Mouse (Mus musculus) limb, embryonic 11.5 days (tissue): ENCODE results near the gene Slc5a4b. TPM values are rescaled to one million over a fixed set of nuclear protein-coding genes. Genes with fewer than 3 reads are reported as not detected.

Experiments
- ATAC-seq: fragments of 200-750 bp; cut with Nextera tagmentation; 2 replicates; pipeline ENCODE4 v1.8.0; 2017; ENCODE audit warnings: low read depth; ENCODE audit not compliant: insufficient number of reproducible peaks, low FRiP score, low TSS enrichment
- DNase-seq: peaks from one replicate; pipeline ENCODE4 v3.0.0-alpha.2; 2015; ENCODE audit warnings: low spot score
- H3K27ac ChIP-seq: fragments of 300-500 bp; sonication (generic); replicated peaks from 2 replicates; pipeline ENCODE4 v1.5.1; 2014; ENCODE audit warnings: low read depth, mild to moderate bottlenecking, low read length
- H3K27me3 ChIP-seq: fragments of 300-500 bp; sonication (generic); 2 replicates; pipeline ENCODE4 v1.6.1; 2014; ENCODE audit warnings: mild to moderate bottlenecking, low read length, mixed read lengths; ENCODE audit not compliant: control insufficient read depth, insufficient read depth
- H3K36me3 ChIP-seq: fragments of 300-500 bp; sonication (generic); 2 replicates; pipeline ENCODE4 v1.6.1; 2014; ENCODE audit warnings: mild to moderate bottlenecking, low read length, moderate library complexity, mixed read lengths; ENCODE audit not compliant: control insufficient read depth, insufficient read depth
- H3K4me1 ChIP-seq: fragments of 300-500 bp; sonication (generic); 2 replicates; pipeline ENCODE4 v1.6.1; 2014; ENCODE audit warnings: low read length, mixed read lengths; ENCODE audit not compliant: control insufficient read depth, insufficient read depth
- H3K4me2 ChIP-seq: fragments of 300-500 bp; sonication (generic); 2 replicates; pipeline ENCODE4 v1.6.1; 2014; ENCODE audit warnings: low read depth, mild to moderate bottlenecking, moderate library complexity; ENCODE audit not compliant: severe bottlenecking
- H3K4me3 ChIP-seq: fragments of 300-500 bp; sonication (generic); 2 replicates; pipeline ENCODE4 v1.5.1; 2014; ENCODE audit warnings: low read depth, low read length
- H3K9ac ChIP-seq: fragments of 300-500 bp; sonication (generic); 2 replicates; pipeline ENCODE4 v1.6.1; 2014; ENCODE audit warnings: mild to moderate bottlenecking, low read length
- H3K9me3 ChIP-seq: fragments of 300-500 bp; sonication (generic); 2 replicates; pipeline ENCODE4 v1.6.1; 2016; ENCODE audit warnings: low read length; ENCODE audit not compliant: control insufficient read depth
- WGBS: fragments of 180-500 bp; shearing (Covaris S2); extraction: QIAGEN DNeasy Blood & Tissue Kit; methylation state at CpG from one replicate; pipeline ENCODE4 v1.1.7; 2014; 5-methylcytosine and 5-hydroxymethylcytosine counted together
- polyA plus RNA-seq: library from polyadenylated mRNA; unstranded; fragments of >200 nt; fragmentation: Nextera tagmentation; extraction: Ambion mirVana; gene quantifications from 2 replicates; pipeline ENCODE4 v1.2.1, GENCODE M21; 2014

Slc5a4b gene
- polyA plus RNA-seq, 1 experiment from 2014 or later = not detected

DNA sequence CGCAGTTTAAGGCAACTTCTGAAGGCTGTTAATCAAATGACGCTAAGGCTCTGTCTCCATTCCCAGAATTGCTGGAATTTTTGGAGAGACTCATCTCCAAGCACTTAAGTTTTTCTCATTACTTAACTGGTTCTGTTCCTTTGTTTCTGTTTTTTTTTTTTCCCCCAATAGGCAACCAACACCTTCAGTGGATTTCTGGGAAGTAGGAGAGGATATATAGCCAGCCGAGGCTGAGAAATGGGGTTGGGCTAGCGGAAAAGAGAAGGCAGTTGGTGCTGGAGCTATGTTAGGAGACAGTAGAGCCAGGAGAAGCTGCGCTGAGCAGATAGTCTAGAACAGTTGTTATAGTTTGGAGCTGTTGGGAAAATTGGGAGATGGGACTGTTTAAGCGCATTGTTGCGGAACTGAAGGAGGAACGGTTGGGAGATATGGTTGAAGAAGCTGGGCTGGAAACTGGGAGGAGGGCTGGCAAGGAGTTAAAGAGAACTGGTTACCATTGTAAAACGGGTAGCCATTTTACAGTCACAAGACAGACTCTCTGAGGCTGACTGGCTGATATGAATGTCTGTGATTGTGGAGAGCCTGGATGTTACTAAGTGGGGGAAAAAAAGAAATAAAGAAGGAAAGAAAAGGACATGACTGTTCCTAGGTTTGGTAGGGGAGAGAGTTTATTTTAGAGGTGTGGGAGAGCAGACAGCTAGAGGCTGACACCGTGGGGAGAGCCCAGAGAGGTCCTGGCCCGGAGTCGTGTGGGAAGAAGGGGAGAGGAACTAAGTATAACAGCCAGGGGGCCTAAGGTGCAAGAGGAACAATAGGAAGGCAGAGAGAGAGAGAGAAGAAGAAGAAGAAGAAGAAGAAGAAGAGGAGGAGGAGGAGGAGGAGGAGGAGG is 83.4 kb downstream of the Slc5a4b start:
- Histone ChIP-seq H3K36me3 (no peaks in the 10 kb centered on the region), H3K4me2 (no peak overlapping the region), H3K9me3 (no peaks in the 10 kb centered on the region), H3K4me3 (no peak overlapping the region), H3K4me1 (peaks cover 2% of the 10 kb centered on the region; the same call in 1 of the 2 replicates), H3K27me3 (no peaks in the 10 kb centered on the region), H3K27ac (no peak overlapping the region), H3K9ac (no peak overlapping the region)
- no peak for ATAC-seq
- 69% methylated on average over 11 of the region's 12 CpGs for WGBS
- no peak for DNase-seq

DNA sequence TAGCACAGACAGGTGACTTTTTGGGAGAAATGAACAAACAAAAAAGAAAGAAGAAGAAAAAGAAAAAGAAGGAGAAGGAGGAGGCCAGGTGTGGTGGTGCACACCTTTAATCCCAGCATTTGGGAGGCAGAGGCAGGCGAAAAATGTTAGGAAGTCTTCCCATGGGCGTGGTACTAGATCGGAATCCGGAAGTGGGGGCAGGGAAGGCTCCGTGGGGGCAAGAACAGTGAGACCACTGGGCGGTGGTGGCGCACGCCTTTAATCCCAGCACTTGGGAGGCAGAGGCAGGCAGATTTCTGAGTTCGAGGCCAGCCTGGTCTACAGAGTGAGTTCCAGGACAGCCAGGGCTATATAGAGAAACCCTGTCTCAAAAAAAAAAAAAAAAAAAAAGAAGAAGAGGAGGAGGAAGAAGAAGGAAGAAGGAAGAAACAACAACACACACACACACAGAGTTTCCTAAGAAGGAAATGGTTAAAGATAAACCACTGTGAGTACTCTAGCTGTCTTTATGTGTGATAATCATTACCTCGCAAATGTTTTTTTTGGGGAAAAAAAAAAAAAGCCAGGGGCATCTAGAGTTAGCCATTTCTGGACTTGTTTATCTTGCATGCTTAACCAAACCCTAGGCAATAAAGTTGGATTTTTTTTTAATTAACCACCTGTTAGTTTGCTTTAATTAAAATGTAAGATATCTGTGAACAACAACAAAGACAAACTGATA is 85.1 kb downstream of the Slc5a4b start:
- Histone ChIP-seq H3K36me3 (no peaks in the 10 kb centered on the region), H3K27me3 (no peaks in the 10 kb centered on the region), H3K4me2 (no peak overlapping the region), H3K9me3 (no peaks in the 10 kb centered on the region), H3K9ac (no peak overlapping the region), H3K4me1 (peaks cover 2% of the 10 kb centered on the region; the same call in 1 of the 2 replicates), H3K27ac (no peak overlapping the region), H3K4me3 (no peak overlapping the region)
- WGBS = 95% methylated on average over 9 of the region's 10 CpGs
- ATAC-seq (no peak), DNase-seq (no peak)

DNA sequence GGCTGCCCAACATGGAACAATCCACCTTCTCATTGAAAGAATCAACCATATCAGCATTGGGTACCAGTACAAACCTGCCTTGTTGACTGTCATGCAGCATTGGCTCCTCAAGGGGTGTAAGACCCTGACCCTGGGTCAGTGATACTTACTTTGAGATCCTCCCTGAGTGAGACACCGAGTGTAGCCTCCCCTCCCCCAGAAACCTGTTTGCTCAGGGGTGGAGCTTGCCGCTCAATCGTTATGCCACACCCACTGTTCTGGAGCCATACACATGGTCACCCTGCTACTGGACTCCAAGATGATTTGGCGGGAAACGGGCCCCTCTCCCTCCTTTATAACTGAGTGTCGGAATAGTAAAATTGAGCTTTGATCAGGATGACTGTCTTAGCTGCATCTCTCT is 86.8 kb downstream of the Slc5a4b start:
- 93% methylated on average over 6 of the region's 6 CpGs for WGBS
- no peak overlapping the region for H3K4me2 ChIP-seq
- ATAC-seq (no peak), DNase-seq (no peak)
- H3K36me3 ChIP-seq = no peaks in the 10 kb centered on the region
- H3K9me3 ChIP-seq = no peaks in the 10 kb centered on the region
- H3K4me1 ChIP-seq = peaks cover 2% of the 10 kb centered on the region; the same call in 1 of the 2 replicates
- no peak overlapping the region for H3K4me3 ChIP-seq
- no peak overlapping the region for H3K27ac ChIP-seq
- no peak overlapping the region for H3K9ac ChIP-seq
- H3K27me3 ChIP-seq = no peaks in the 10 kb centered on the region

DNA sequence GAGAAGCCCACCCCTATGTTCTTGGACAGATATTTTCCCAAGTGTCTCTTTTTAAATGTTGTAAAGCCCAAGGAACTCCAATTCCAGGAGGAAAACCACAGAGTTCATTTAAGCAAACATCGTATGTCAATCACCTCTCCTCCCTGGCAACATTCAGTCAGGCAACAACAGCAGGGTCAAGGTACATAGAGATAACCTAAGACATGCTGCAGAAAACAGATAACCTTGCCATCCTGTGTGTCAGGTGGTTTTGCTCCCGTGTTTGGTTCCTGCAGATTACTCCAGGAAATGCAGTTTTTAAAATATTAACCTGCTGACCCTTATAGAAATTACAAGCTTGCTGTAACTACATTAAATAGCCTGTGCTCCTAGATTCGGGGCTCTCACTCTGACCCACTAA is 89.0 kb downstream of the Slc5a4b start:
- 82% methylated on average over 3 of the region's 3 CpGs for WGBS
- no peak for ATAC-seq

DNA sequence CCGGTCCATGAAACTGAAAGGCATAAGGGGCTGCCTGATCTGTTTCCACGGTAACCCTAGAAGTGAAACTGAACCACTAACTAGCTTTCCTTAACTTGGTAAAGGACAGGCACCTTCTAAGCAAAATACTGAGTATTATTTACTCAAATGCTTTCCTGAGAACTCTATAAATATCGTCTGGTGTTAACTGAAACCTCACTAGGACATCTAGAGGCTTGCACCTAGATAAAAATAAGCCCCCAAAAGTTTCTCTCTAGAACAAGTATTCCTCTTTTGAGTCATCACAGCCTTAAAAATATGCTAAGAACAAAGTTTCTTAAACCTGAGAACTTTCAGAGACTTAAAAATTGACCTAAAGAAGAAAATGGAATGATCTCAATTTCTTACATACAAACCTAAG is 93.9 kb downstream of the Slc5a4b start:
- no peaks in the 10 kb centered on the region for H3K4me1 ChIP-seq
- no peak overlapping the region for H3K27ac ChIP-seq
- H3K4me2 ChIP-seq = no peak overlapping the region
- ATAC-seq (no peak), DNase-seq (no peak)
- no peaks in the 10 kb centered on the region for H3K9me3 ChIP-seq
- H3K27me3 ChIP-seq = no peaks in the 10 kb centered on the region
- H3K36me3 ChIP-seq = no peaks in the 10 kb centered on the region
- no peak overlapping the region for H3K4me3 ChIP-seq
- H3K9ac ChIP-seq = no peak overlapping the region
- 90% methylated on average over 3 of the region's 3 CpGs for WGBS

More for the DNA sequence above, 89.0 kb downstream of the Slc5a4b start:
- Histone ChIP-seq H3K9me3 (no peaks in the 10 kb centered on the region), H3K4me1 (no peaks in the 10 kb centered on the region), H3K9ac (no peak overlapping the region), H3K4me3 (no peak overlapping the region), H3K27me3 (no peaks in the 10 kb centered on the region), H3K27ac (no peak overlapping the region), H3K4me2 (no peak overlapping the region), H3K36me3 (no peaks in the 10 kb centered on the region)
- DNase-seq = no peak

DNA sequence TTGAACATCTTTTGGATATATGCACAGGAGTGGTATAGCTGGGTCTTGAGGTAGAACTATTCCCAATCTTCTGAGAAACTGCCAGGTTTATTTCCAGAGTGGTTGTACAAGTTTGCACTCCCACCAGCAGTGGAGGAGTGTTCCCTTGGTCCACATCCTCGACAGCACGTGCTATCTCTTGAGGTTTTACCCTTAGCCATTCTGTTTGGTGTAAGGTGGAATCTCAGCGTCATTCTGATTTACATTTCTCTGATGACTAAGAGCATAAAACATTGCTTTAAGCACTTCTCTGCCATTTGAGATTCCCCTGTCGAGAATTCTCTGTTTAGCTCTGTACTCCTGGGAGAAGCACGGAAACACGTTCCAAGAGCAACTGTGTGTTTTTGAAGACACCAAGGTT is 97.8 kb downstream of the Slc5a4b start:
- H3K27ac ChIP-seq = no peak overlapping the region
- H3K4me1 ChIP-seq = no peaks in the 10 kb centered on the region
- ATAC-seq (no peak), DNase-seq (no peak)
- no peaks in the 10 kb centered on the region for H3K27me3 ChIP-seq
- 80% methylated on average over 6 of the region's 6 CpGs for WGBS
- H3K4me3 ChIP-seq = no peak overlapping the region
- H3K4me2 ChIP-seq = no peak overlapping the region
- no peaks in the 10 kb centered on the region for H3K36me3 ChIP-seq
- no peaks in the 10 kb centered on the region for H3K9me3 ChIP-seq
- H3K9ac ChIP-seq = no peak overlapping the region

DNA sequence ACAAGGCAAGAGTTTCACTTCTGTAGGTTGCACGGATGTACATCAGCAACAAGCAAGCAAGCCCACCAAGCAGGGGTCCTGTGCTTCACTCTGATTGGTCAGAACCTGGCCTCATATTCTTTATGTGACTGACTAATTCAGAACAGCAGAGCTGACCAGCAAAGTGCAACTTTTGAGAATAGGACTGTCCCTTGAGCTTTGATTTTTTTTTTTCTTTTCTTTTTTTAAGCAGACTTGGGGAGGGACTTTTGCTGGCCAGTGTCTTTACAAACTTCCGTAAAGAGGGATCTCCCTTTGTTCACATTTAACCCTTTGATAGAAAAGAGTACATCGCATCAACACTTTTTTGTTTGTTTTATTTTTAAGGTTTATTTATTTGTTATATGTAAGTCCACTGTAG is 100.9 kb downstream of the Slc5a4b start:
- no peaks in the 10 kb centered on the region for H3K9me3 ChIP-seq
- WGBS = 80% methylated on average over 3 of the region's 3 CpGs
- no peak for ATAC-seq

More for the DNA sequence above, 100.9 kb downstream of the Slc5a4b start:
- Histone ChIP-seq H3K4me2 (no peak overlapping the region), H3K27me3 (no peaks in the 10 kb centered on the region), H3K36me3 (no peaks in the 10 kb centered on the region), H3K4me1 (no peaks in the 10 kb centered on the region), H3K4me3 (no peak overlapping the region), H3K9ac (no peak overlapping the region), H3K27ac (no peak overlapping the region)
- DNase-seq = no peak
